Mouse (Mus musculus) embryo, embryonic 9.5 days (tissue): ENCODE measurements at regions not wholly inside any gene's neighbourhood (a gene's known extent, or its start where the extent isn't known, plus 50 kb on each side); places are given as distances from the start of the nearest gene placed in this dataset.

ENCODE experiments used
- DNase-seq: peaks from one replicate; pipeline ENCODE4 v3.0.0-alpha.2; 2017; ENCODE audit errors: extremely low spot score

DNA sequence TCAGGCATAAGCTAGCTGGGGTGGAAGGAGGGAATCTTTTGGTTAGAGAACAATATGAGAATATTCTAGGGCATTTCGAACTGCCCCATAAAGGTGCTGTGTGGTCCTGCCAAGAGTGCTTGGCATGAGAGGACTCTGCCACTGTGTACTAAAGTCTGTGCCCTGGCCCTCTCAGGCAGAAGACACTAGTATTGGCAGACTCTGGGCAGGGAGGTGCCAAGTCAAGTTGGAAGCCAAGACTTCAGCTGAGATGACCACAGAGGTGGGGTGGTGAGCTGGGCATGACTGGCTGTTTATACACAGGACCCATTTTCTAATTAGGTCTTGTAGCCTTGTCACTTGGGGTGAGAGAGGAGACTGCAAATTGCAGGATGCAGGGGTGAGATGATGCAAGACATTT lies 104.4 kb upstream of the Glra1 start:
- no peak for DNase-seq

DNA sequence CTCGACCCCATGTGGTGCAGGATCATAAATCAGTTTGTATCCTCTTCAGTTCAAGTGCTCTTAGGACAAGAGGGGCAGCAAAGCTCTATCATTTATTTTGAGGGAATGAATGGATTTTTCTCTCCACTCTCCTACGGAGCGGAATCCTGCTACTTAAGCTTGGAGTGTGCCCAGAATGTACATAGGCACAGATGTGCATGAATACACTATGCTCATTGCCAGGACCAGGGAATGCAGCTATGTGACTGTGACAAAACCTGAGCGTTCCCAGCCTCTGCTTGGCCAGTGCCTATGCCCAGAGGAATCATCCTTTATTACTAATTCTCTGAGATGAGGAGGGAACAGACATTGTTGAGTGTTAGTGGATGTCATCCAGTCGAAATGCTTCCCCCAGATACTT lies 99.5 kb upstream of the Glra1 start:
- no peak for DNase-seq

GRCm38 (mm10) chr11:55701921-55702320 lies 93.9 kb upstream of the Glra1 start:
- DNase-seq: no peak

DNA sequence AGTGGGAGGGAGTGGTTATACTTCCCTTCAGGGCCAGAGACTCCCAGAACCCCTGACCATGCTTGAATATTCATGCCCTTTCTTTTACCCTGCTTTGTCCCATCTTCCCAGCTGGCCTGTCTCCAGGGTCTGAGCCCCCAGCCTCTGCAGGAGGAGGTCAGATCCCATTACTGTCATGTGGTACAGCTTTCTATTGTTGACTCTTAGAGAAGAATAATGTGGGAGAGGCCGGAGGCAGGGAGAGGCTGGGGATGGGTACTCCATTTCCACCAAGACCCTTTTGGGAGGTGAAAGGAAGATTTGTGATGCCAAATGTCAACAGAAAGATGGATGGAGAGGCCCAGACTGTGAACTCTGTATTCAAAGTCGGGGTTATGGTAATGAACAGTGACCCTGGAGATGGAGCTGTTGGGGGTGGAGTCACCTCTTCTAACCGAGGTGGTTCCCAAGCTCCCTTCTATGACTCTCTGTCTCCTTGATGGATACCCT lies 77.1 kb upstream of the Glra1 start:
- peak; percentile 61 for DNase-seq

GRCm38 (mm10) chr11:55682351-55682961 lies 74.5 kb upstream of the Glra1 start:
- peak; percentile 61 for DNase-seq

DNA sequence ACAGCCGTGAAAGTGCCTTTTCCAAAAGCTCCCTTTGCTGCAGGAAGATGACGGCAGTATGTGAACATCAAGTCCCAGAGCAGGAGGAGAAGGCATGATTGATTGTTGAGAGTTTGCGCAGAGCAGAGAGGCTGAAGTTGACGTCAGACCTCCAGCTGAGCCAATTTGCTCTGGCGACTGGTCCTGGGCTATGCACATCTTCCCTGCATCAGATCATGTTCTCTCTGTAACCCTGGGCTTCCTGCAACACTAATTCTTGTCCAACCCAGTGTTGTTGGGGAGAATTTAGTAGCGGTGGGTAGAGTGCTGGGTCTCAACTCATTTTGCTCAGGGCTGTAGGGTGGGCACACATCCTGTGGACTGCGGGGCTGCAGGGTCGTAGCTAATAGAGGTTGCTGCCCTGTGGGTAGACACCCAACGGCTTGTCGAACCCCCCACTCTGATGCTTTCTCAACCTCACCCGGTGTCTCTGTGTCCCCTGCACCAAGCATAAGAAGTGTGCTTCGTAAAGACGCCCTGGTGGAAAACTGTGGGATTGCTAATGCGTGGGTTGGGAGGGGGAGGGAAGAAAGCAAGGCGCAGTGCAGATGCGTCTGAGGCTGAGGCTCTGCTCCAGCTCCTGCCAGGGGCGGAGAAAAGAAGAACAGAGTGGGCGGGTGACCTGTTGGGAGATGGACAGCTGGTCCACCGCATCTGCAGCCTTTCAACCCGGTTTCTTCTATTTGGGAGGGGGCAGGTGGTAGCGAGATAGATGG lies 73.4 kb upstream of the Glra1 start:
- peak; percentile 26 for DNase-seq

DNA sequence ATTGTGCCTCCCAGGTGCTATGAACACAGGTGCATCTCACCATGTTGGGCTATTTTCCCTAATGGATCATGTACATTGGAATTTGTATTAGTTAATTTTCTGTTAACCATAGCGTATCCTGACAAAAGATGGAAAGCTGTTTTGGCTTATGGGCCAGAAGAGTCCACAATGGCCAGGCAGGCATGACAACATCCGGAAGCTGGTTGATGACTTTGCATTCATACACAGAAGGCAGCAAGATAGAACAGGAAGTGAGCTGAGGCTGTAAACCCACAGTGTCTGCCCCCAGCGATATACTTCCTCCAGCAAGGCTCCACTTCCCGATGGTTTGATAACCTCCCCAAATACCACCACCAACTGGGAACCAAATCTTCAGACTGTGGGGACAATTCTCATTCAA lies 55.1 kb upstream of the Glra1 start:
- no peak for DNase-seq

DNA sequence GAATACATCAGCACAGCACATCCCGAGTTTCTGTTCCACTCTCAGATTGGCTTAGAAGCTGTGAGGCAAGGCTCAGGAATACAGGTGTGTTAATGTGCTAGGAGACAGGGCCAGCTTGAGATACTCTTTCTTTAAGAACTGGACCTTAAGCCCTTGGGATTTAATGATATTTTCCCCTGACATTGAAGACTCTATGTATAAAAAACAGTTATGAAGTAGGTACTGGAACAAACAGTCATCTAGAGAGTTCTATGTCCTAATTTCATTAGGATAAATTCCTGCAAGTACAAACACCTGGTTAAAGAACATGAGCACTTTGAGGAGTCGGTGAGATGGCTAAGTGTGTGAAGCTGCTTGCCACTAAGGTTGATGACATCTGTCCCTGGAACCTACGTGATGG lies 54.3 kb upstream of the Glra1 start:
- DNase-seq: no peak
